Mouse (Mus musculus): ENCODE measurements around the gene Zdhhc16. TPM values are rescaled to one million over a fixed set of nuclear protein-coding genes. Genes with fewer than 3 reads are reported as not detected.
"Not testable (repeated sequence)": the region's sequence is repeated elsewhere in the genome, so short reads cannot be mapped to it uniquely, and the experiment has no call there.

Gene Zdhhc16
- total RNA-seq, 4 experiments from 2014 or later: 38.1 to 43.7 (median 42.7) TPM

GRCm38 (mm10) chr19:41913774-41914591, 19.3 kb upstream of the Zdhhc16 start:
- DNase-seq (ENCODE audit: low spot score in 2 of 2): no peak

GRCm38 (mm10) chr19:41914592-41914882, 18.7 kb upstream of the Zdhhc16 start:
- DNase-seq (ENCODE audit: low spot score in 2 of 2): not testable (repeated sequence)

GRCm38 (mm10) chr19:41915294-41915693, 18.0 kb upstream of the Zdhhc16 start:
- DNase-seq (ENCODE audit: low spot score in 2 of 2): no peak

- DNase-seq (ENCODE audit: low spot score in 2 of 2): no peak
Observed at GRCm38 (mm10) chr19:41916853-41917252, 16.4 kb upstream of the Zdhhc16 start.

GRCm38 (mm10) chr19:41919471-41919870, 13.8 kb upstream of the Zdhhc16 start:
- no peak for DNase-seq (ENCODE audit: low spot score in 2 of 2)

GRCm38 (mm10) chr19:41920412-41921067, 12.7 kb upstream of the Zdhhc16 start:
- DNase-seq (ENCODE audit: low spot score in 2 of 2): no peak

- no peak for DNase-seq (ENCODE audit: low spot score in 2 of 2)
Observed at GRCm38 (mm10) chr19:41932686-41933085, 594 bp upstream of the Zdhhc16 start.

GRCm38 (mm10) chr19:41934124-41934523, 844 bp downstream of the Zdhhc16 start:
- DNase-seq (ENCODE audit: low spot score in 2 of 2): no peak

- no peak for DNase-seq (ENCODE audit: low spot score in 2 of 2)
Observed at GRCm38 (mm10) chr19:41935921-41936320, 2.6 kb downstream of the Zdhhc16 start.

GRCm38 (mm10) chr19:41938539-41938938, 5.3 kb downstream of the Zdhhc16 start:
- no peak for DNase-seq (ENCODE audit: low spot score in 2 of 2)

- DNase-seq (ENCODE audit: low spot score in 2 of 2): no peak
Observed at GRCm38 (mm10) chr19:41943841-41944240, 10.6 kb downstream of the Zdhhc16 start.

GRCm38 (mm10) chr19:41952287-41952686, 19.0 kb downstream of the Zdhhc16 start:
- DNase-seq (ENCODE audit: low spot score in 2 of 2): no peak

GRCm38 (mm10) chr19:41953574-41953973, 20.3 kb downstream of the Zdhhc16 start:
- no peak for DNase-seq (ENCODE audit: low spot score in 2 of 2)

GRCm38 (mm10) chr19:41969618-41970017, 36.3 kb downstream of the Zdhhc16 start:
- DNase-seq (ENCODE audit: low spot score in 2 of 2): no peak

GRCm38 (mm10) chr19:41973891-41974794, 40.9 kb downstream of the Zdhhc16 start:
- peak in 1 of 2 experiments; percentile 31 for DNase-seq (ENCODE audit: low spot score in 2 of 2)

GRCm38 (mm10) chr19:41980422-41980818, 47.1 kb downstream of the Zdhhc16 start:
- DNase-seq (ENCODE audit: low spot score in 2 of 2): peak in 1 of 2 experiments; percentile 36

GRCm38 (mm10) chr19:41980819-41981594, 47.7 kb downstream of the Zdhhc16 start, which contains the start of gene Mms19:
Gene Mms19 (minus strand): TSS chr19:41981157.
- peak; percentile 95 to 99 for DNase-seq (ENCODE audit: low spot score in 2 of 2)

- DNase-seq (ENCODE audit: low spot score in 2 of 2): no peak
Observed at GRCm38 (mm10) chr19:41981595-41981927, 48.3 kb downstream of the Zdhhc16 start, which contains the start of gene Ubtd1. Gene Ubtd1 (plus strand): TSS chr19:41981763.

- peak; percentile 25 to 46 for DNase-seq (ENCODE audit: low spot score in 2 of 2)
Observed at GRCm38 (mm10) chr19:41981931-41982790, 48.9 kb downstream of the Zdhhc16 start.

GRCm38 (mm10) chr19:41982791-41983150, 49.5 kb downstream of the Zdhhc16 start:
- DNase-seq (ENCODE audit: low spot score in 2 of 2): no peak
